Mouse (Mus musculus) embryonic facial prominence, embryonic 12.5 days (tissue): ENCODE measurements at regions not wholly inside any gene's neighbourhood (a gene's known extent, or its start where the extent isn't known, plus 50 kb on each side); places are given as distances from the start of the nearest gene placed in this dataset.

Experiments
- ATAC-seq: fragments of 200-750 bp; cut with Nextera tagmentation; 2 replicates; pipeline ENCODE4 v1.8.0; 2017; ENCODE audit not compliant: insufficient number of reproducible peaks, insufficient read depth, low FRiP score, low TSS enrichment
- H3K27ac ChIP-seq: fragments of 300-500 bp; sonication (generic); 2 replicates; pipeline ENCODE4 v1.5.1; 2016; ENCODE audit warnings: mild to moderate bottlenecking
- H3K27me3 ChIP-seq: fragments of 300-500 bp; sonication (generic); 2 replicates; pipeline ENCODE4 v1.6.1; 2016; ENCODE audit warnings: mild to moderate bottlenecking, moderate library complexity
- H3K36me3 ChIP-seq: fragments of 300-500 bp; sonication (generic); 2 replicates; pipeline ENCODE4 v1.6.1; 2016; ENCODE audit warnings: mild to moderate bottlenecking
- H3K4me1 ChIP-seq: fragments of 300-500 bp; sonication (generic); 2 replicates; pipeline ENCODE4 v1.6.1; 2016
- H3K4me2 ChIP-seq: fragments of 300-500 bp; sonication (generic); replicated peaks from 2 replicates; pipeline ENCODE4 v1.6.1; 2016; ENCODE audit warnings: mild to moderate bottlenecking, moderate library complexity
- H3K4me3 ChIP-seq: fragments of 300-500 bp; sonication (generic); 2 replicates; pipeline ENCODE4 v1.5.1; 2016; ENCODE audit warnings: mild to moderate bottlenecking
- H3K9ac ChIP-seq: fragments of 300-500 bp; sonication (generic); 2 replicates; pipeline ENCODE4 v1.6.1; 2016; ENCODE audit warnings: mild to moderate bottlenecking, moderate library complexity
- H3K9me3 ChIP-seq: fragments of 300-500 bp; sonication (generic); 2 replicates; pipeline ENCODE4 v1.6.1; 2016; ENCODE audit warnings: mild to moderate bottlenecking, moderate library complexity
- WGBS: fragments of 180-500 bp; shearing (Covaris S2); methylation state at CpG from one replicate; pipeline ENCODE4 v1.1.7; 2016; 5-methylcytosine and 5-hydroxymethylcytosine counted together

- Histone ChIP-seq H3K4me2 (no peak overlapping the region), H3K9me3 (no peaks in the 10 kb centered on the region), H3K36me3 (no peaks in the 10 kb centered on the region), H3K4me3 (no peak overlapping the region), H3K4me1 (no peaks in the 10 kb centered on the region), H3K9ac (no peak overlapping the region), H3K27ac (no peak overlapping the region), H3K27me3 (no peaks in the 10 kb centered on the region)
- WGBS: 77% methylated on average over 6 of the region's 6 CpGs
- ATAC-seq: no peak
These were observed 119.8 kb downstream of the Il20rb start for GRCm38 (mm10) chr9:100366816-100367215.

- Histone ChIP-seq H3K27ac (no peak overlapping the region), H3K4me3 (no peak overlapping the region), H3K4me1 (no peaks in the 10 kb centered on the region), H3K9me3 (no peaks in the 10 kb centered on the region), H3K27me3 (no peaks in the 10 kb centered on the region), H3K9ac (no peak overlapping the region), H3K4me2 (no peak overlapping the region), H3K36me3 (no peaks in the 10 kb centered on the region)
- WGBS: 68% methylated on average over 9 of the region's 9 CpGs
- no peak for ATAC-seq
These were observed 126.5 kb downstream of the Il20rb start for GRCm38 (mm10) chr9:100359934-100360716.

- no peaks in the 10 kb centered on the region for H3K4me1 ChIP-seq
- WGBS: 48% methylated on average over 12 of the region's 12 CpGs
- no peaks in the 10 kb centered on the region for H3K9me3 ChIP-seq
- H3K27ac ChIP-seq: no peak overlapping the region
- no peak overlapping the region for H3K9ac ChIP-seq
- no peak overlapping the region for H3K4me3 ChIP-seq
- H3K4me2 ChIP-seq: no peak overlapping the region
- ATAC-seq: no peak
- no peaks in the 10 kb centered on the region for H3K36me3 ChIP-seq
- H3K27me3 ChIP-seq: no peaks in the 10 kb centered on the region
These were observed 129.0 kb downstream of the Il20rb start for GRCm38 (mm10) chr9:100357553-100357952.

- no peak overlapping the region for H3K4me3 ChIP-seq
- H3K36me3 ChIP-seq: no peaks in the 10 kb centered on the region
- H3K9ac ChIP-seq: no peak overlapping the region
- 74% methylated on average over 8 of the region's 8 CpGs for WGBS
- no peaks in the 10 kb centered on the region for H3K9me3 ChIP-seq
- H3K27ac ChIP-seq: no peak overlapping the region
- H3K4me1 ChIP-seq: no peaks in the 10 kb centered on the region
- no peaks in the 10 kb centered on the region for H3K27me3 ChIP-seq
- ATAC-seq: no peak
- no peak overlapping the region for H3K4me2 ChIP-seq
These were observed 145.8 kb downstream of the Il20rb start for GRCm38 (mm10) chr9:100340796-100341195.

- no peak overlapping the region for H3K4me2 ChIP-seq
- no peaks in the 10 kb centered on the region for H3K36me3 ChIP-seq
- H3K4me1 ChIP-seq: no peaks in the 10 kb centered on the region
- no peak overlapping the region for H3K4me3 ChIP-seq
- no peak for ATAC-seq
- no peak overlapping the region for H3K9ac ChIP-seq
- 45% methylated on average over 5 of the region's 5 CpGs for WGBS
- no peaks in the 10 kb centered on the region for H3K27me3 ChIP-seq
- no peak overlapping the region for H3K27ac ChIP-seq
- H3K9me3 ChIP-seq: no peaks in the 10 kb centered on the region
These were observed 178.8 kb downstream of the Il20rb start for GRCm38 (mm10) chr9:100307765-100308164.

- H3K27ac ChIP-seq: no peak overlapping the region
- H3K9ac ChIP-seq: no peak overlapping the region
- no peaks in the 10 kb centered on the region for H3K27me3 ChIP-seq
- no peak overlapping the region for H3K4me3 ChIP-seq
- no peaks in the 10 kb centered on the region for H3K4me1 ChIP-seq
- H3K9me3 ChIP-seq: no peaks in the 10 kb centered on the region
- no peak for ATAC-seq
- H3K36me3 ChIP-seq: no peaks in the 10 kb centered on the region
- 75% methylated on average over 2 of the region's 2 CpGs for WGBS
- H3K4me2 ChIP-seq: no peak overlapping the region
These were observed 179.2 kb downstream of the Il20rb start for GRCm38 (mm10) chr9:100307364-100307763.

- H3K27me3 ChIP-seq: no peaks in the 10 kb centered on the region
- no peak overlapping the region for H3K9ac ChIP-seq
- no peaks in the 10 kb centered on the region for H3K9me3 ChIP-seq
- 76% methylated on average over 6 of the region's 6 CpGs for WGBS
- no peak overlapping the region for H3K27ac ChIP-seq
- no peaks in the 10 kb centered on the region for H3K36me3 ChIP-seq
- no peak overlapping the region for H3K4me2 ChIP-seq
- no peak for ATAC-seq
- H3K4me1 ChIP-seq: no peaks in the 10 kb centered on the region
- no peak overlapping the region for H3K4me3 ChIP-seq
These were observed 182.8 kb downstream of the Il20rb start for GRCm38 (mm10) chr9:100303762-100304161.

- Histone ChIP-seq H3K4me2 (no peak overlapping the region), H3K9me3 (no peaks in the 10 kb centered on the region), H3K27me3 (no peaks in the 10 kb centered on the region), H3K27ac (no peak overlapping the region), H3K4me3 (no peak overlapping the region), H3K9ac (no peak overlapping the region), H3K4me1 (no peaks in the 10 kb centered on the region), H3K36me3 (no peaks in the 10 kb centered on the region)
- WGBS: 61% methylated on average over 12 of the region's 12 CpGs
- no peak for ATAC-seq
These were observed 185.0 kb downstream of the Il20rb start for GRCm38 (mm10) chr9:100301613-100302012.

- WGBS: 80% methylated on average over 13 of the region's 13 CpGs
- Histone ChIP-seq H3K4me1 (peaks cover 6% of the 10 kb centered on the region; the same call in 1 of the 2 replicates), H3K9ac (no peak overlapping the region), H3K27me3 (no peaks in the 10 kb centered on the region), H3K4me2 (no peak overlapping the region), H3K9me3 (no peaks in the 10 kb centered on the region), H3K4me3 (no peak overlapping the region), H3K27ac (no peak overlapping the region), H3K36me3 (no peaks in the 10 kb centered on the region)
- ATAC-seq: no peak
These were observed 209.2 kb downstream of the Il20rb start for GRCm38 (mm10) chr9:100277361-100277760.

- Histone ChIP-seq H3K4me3 (no peak overlapping the region), H3K9ac (no peak overlapping the region), H3K36me3 (no peaks in the 10 kb centered on the region), H3K27ac (no peak overlapping the region), H3K4me1 (no peaks in the 10 kb centered on the region), H3K27me3 (peaks cover 3% of the 10 kb centered on the region; the same call in 1 of the 2 replicates), H3K4me2 (0 out of 2 replicates have a peak overlapping the region, but pooled peaks have one; percentile 9), H3K9me3 (no peaks in the 10 kb centered on the region)
- WGBS: 25% methylated on average over 16 of the region's 16 CpGs
- no peak for ATAC-seq
These were observed 219.8 kb downstream of the Il20rb start for GRCm38 (mm10) chr9:100266528-100267387.

- no peaks in the 10 kb centered on the region for H3K9me3 ChIP-seq
- H3K4me3 ChIP-seq: no peak overlapping the region
- H3K4me1 ChIP-seq: no peaks in the 10 kb centered on the region
- H3K36me3 ChIP-seq: no peaks in the 10 kb centered on the region
- H3K4me2 ChIP-seq: no peak overlapping the region
- H3K9ac ChIP-seq: no peak overlapping the region
- H3K27ac ChIP-seq: no peak overlapping the region
- 70% methylated on average over 10 of the region's 10 CpGs for WGBS
- no peak for ATAC-seq
- no peaks in the 10 kb centered on the region for H3K27me3 ChIP-seq
These were observed 234.2 kb downstream of the Il20rb start for GRCm38 (mm10) chr9:100252409-100252808.
